Mouse (Mus musculus) lung, postnatal 0 days (tissue): ENCODE results near the gene Upk2. TPM values are rescaled to one million over a fixed set of nuclear protein-coding genes. Genes with fewer than 3 reads are reported as not detected.
A peak's percentile ranks its signal among the peaks of the same experiment; 100 is the strongest.

Experiments
- ATAC-seq: fragments of 200-750 bp; cut with Nextera tagmentation; 2 replicates; pipeline ENCODE4 v1.8.0; 2017; ENCODE audit warnings: moderate library complexity
- DNase-seq: peaks from one replicate; pipeline ENCODE4 v3.0.0-alpha.2; 2016; ENCODE audit warnings: low spot score
- H3K27ac ChIP-seq: fragments of 300-500 bp; sonication (generic); 2 replicates; pipeline ENCODE4 v1.5.1; 2014; ENCODE audit warnings: antibody characterized with exemption, mild to moderate bottlenecking, low read length, mixed read lengths
- H3K27me3 ChIP-seq: fragments of 300-500 bp; sonication (generic); replicated peaks from 2 replicates; pipeline ENCODE4 v1.6.1; 2014; ENCODE audit warnings: low read length, mixed read lengths; ENCODE audit not compliant: insufficient read depth
- H3K36me3 ChIP-seq: fragments of 300-500 bp; sonication (generic); 2 replicates; pipeline ENCODE4 v1.6.1; 2014; ENCODE audit warnings: low read length, mixed read lengths; ENCODE audit not compliant: insufficient read depth
- H3K4me1 ChIP-seq: fragments of 300-500 bp; sonication (generic); 2 replicates; pipeline ENCODE4 v1.6.1; 2014; ENCODE audit warnings: antibody characterized with exemption, low read depth, low read length, mixed read lengths; ENCODE audit not compliant: insufficient read depth
- H3K4me2 ChIP-seq: fragments of 300-500 bp; sonication (generic); replicated peaks from 2 replicates; pipeline ENCODE4 v1.6.1; 2014; ENCODE audit warnings: low read depth, mild to moderate bottlenecking, low read length, moderate library complexity, mixed read lengths
- H3K4me3 ChIP-seq: fragments of 300-500 bp; sonication (generic); 2 replicates; pipeline ENCODE4 v1.5.1; 2014; ENCODE audit warnings: low read depth, low read length
- H3K9ac ChIP-seq: fragments of 300-500 bp; sonication (generic); replicated peaks from 2 replicates; pipeline ENCODE4 v1.6.1; 2014; ENCODE audit warnings: low read depth, mild to moderate bottlenecking
- H3K9me3 ChIP-seq: fragments of 300-500 bp; sonication (generic); 2 replicates; pipeline ENCODE4 v1.6.1; 2016; ENCODE audit warnings: low read length, mixed read lengths
- CTCF ChIP-seq: IDR thresholded peaks from 2 replicates; pipeline ENCODE4 v1.5.1; 2016; ENCODE audit warnings: antibody characterized with exemption, mild to moderate bottlenecking
- EP300 ChIP-seq: IDR thresholded peaks from 2 replicates; pipeline ENCODE4 v1.6.1; 2016; ENCODE audit warnings: antibody characterized with exemption, mild to moderate bottlenecking, control low read depth
- WGBS: fragments of 180-500 bp; shearing (Covaris S2); extraction: QIAGEN DNeasy Blood & Tissue Kit; methylation state at CpG from one replicate; pipeline ENCODE4 v1.1.7; 2014; 5-methylcytosine and 5-hydroxymethylcytosine counted together
- polyA plus RNA-seq: library from polyadenylated mRNA; unstranded; fragments of >200 nt; fragmentation: Nextera tagmentation; extraction: Ambion mirVana; gene quantifications from 2 replicates; pipeline ENCODE4 v1.2.1, GENCODE M21; 2015

The Upk2 gene
- polyA plus RNA-seq, 1 experiment from 2014 or later = 2.3 TPM

DNA sequence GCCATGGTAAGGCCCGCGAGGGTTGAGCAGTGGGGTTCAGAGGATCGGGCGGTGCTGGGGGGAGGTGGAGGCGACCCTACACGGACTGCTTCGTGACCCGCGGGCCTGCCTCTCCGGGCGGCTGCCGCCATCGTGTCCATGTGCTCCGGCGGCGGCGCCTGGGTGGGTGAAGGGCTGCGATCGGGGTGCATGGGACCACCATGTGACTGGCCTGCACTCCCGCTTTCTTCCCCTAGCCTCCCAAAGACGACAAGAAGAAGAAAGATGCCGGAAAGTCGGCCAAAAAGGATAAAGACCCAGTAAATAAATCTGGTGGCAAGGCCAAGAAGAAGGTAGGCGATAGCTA, 47.1 kb downstream of the Upk2 start:
- ATAC-seq = peak; percentile 33; the same call in 1 of the 2 replicates

DNA sequence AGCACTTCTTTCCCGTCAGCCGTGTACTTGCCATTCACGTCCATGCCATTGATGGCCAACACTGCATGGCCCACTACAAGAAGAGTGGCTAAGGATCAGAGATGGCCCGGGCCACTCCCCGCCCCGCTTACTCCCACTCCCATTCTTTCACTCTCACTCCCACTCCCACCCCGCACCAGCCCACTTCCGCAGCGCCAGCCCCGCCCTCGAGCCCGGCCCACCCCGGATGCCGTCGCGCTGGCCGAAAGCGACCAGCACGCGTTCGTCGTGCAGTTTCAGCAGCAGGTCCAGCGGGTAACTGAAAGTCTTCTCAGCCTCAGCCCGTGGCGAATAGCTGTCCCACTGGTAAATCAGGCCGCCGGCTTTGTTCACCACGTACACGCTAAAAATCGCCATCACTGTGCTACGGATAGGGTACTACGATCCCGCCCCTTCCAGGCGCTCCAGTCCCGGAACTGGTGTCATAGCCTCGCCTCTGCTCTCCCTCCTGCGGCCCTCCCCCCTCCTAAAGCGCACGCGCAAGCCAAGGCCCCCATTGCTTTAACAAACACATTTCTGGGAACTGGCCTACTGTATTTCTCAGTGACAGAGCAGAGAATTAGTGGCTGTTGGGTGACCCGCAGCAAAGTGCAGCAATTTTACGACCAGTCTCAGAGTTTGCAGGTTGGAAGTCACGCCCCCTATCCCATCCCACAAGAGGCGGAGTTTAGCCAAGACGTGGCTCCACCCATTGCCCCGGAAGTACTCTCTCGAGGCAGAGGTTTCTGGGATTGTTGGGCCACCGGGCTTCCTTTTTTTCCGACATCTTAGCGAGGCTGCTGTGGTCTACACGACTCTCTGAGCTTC, 47.6 kb downstream of the Upk2 start, which contains the start of the genes Rps25 and Trappc4:
Gene Rps25, plus strand, starts transcription at position 234 of the 846 bp plus-strand sequence.
Gene Trappc4, minus strand, starts transcription at position 695 of the 846 bp plus-strand sequence.
- no peak for TF ChIP-seq CTCF
- no peak for TF ChIP-seq EP300
- Histone ChIP-seq H3K36me3 (peaks cover 32% of the 10 kb centered on the region), H3K9me3 (no peaks in the 10 kb centered on the region), H3K27me3 (no peaks in the 10 kb centered on the region), H3K27ac (peak within 1 kb of the TSS; percentile 90), H3K9ac (peak within 1 kb of the TSS; percentile 89), H3K4me3 (peak within 1 kb of the TSS; percentile 79), H3K4me1 (peaks cover 3% of the 10 kb centered on the region; the same call in 1 of the 2 replicates), H3K4me2 (peak within 1 kb of the TSS; percentile 56)
- DNase-seq (peak; percentile 98), ATAC-seq (peak; percentile 97)
- under 1% methylated on average over 51 of the region's 51 CpGs for WGBS

More for the DNA sequence above, 47.1 kb downstream of the Upk2 start:
- Histone ChIP-seq H3K4me3 (peak overlapping the region; percentile 79), H3K9me3 (no peaks in the 10 kb centered on the region), H3K27me3 (no peaks in the 10 kb centered on the region), H3K9ac (peak overlapping the region; percentile 89), H3K27ac (peak overlapping the region; percentile 90), H3K36me3 (peaks cover 26% of the 10 kb centered on the region), H3K4me2 (peak overlapping the region; percentile 56), H3K4me1 (peaks cover 3% of the 10 kb centered on the region; the same call in 1 of the 2 replicates)
- under 1% methylated on average over 24 of the region's 24 CpGs for WGBS
- TF ChIP-seq EP300 = no peak
- no peak for TF ChIP-seq CTCF
- DNase-seq = no peak

DNA sequence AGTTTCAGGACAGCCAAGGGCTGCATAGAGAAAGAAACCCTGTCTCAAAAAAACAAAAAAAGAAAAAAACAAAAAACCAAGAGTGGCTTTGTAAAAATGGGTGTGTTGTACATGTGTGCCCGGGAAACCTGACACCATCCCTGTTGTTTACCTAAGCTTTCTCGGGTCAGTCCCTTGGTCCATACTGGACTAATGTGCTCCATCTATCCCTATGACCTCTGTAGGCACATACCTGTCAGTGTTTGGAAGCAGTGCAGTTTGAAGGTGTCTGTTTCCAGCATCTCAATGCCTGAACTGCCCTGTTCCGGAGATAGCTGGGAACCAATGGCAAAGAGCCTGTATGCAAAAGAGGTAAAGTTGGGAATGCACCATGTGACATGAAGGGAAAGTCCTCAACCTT, 49.8 kb downstream of the Upk2 start:
- Histone ChIP-seq H3K4me3 (no peak overlapping the region), H3K4me1 (peaks cover 3% of the 10 kb centered on the region; the same call in 1 of the 2 replicates), H3K4me2 (no peak overlapping the region), H3K27ac (no peak overlapping the region), H3K9ac (no peak overlapping the region), H3K9me3 (no peaks in the 10 kb centered on the region), H3K27me3 (no peaks in the 10 kb centered on the region), H3K36me3 (peaks cover 30% of the 10 kb centered on the region)
- WGBS = 52% methylated on average over 3 of the region's 3 CpGs
- TF ChIP-seq CTCF (no peak), EP300 (no peak)
- no peak for DNase-seq
- no peak for ATAC-seq

Other genes starting within 250 kb of the Upk2 start
- 6.8 and 9.3 TPM in 2 replicates for gene Cbl, start 220.9 kb downstream of the Upk2 start, polyA plus RNA-seq
- gene Ccdc153, start 214.3 kb downstream of the Upk2 start, polyA plus RNA-seq = 59.6 and 60.0 TPM in 2 replicates
- 0.13 TPM in 1 of 2 replicates, not detected in the other for gene Pdzd3, start 203.5 kb downstream of the Upk2 start, polyA plus RNA-seq
- 9.4 and 10.1 TPM in 2 replicates for gene Nlrx1, start 186.4 kb downstream of the Upk2 start, polyA plus RNA-seq
- gene Abcg4, start 166.4 kb downstream of the Upk2 start, polyA plus RNA-seq = 0.47 and 0.63 TPM in 2 replicates
- 10.0 and 11.3 TPM in 2 replicates for gene Hinfp, start 149.3 kb downstream of the Upk2 start, polyA plus RNA-seq
- 8.1 and 10.3 TPM in 2 replicates for gene C2cd2l, start 134.7 kb downstream of the Upk2 start, polyA plus RNA-seq
- 38.3 and 42.1 TPM in 2 replicates for gene Dpagt1, start 129.0 kb downstream of the Upk2 start, polyA plus RNA-seq
- 50.0 and 52.7 TPM in 2 replicates for gene H2afx, start 120.3 kb downstream of the Upk2 start, polyA plus RNA-seq
- 57.5 and 59.3 TPM in 2 replicates for gene Hmbs, start 110.7 kb downstream of the Upk2 start, polyA plus RNA-seq
- 24.5 and 26.1 TPM in 2 replicates for gene Vps11, start 93.3 kb downstream of the Upk2 start, polyA plus RNA-seq
- 11.1 and 11.4 TPM in 2 replicates for gene Hyou1, start 75.5 kb downstream of the Upk2 start, polyA plus RNA-seq
- gene Slc37a4, start 58.1 kb downstream of the Upk2 start, polyA plus RNA-seq = 14.7 and 17.7 TPM in 2 replicates
- gene Rps25, start 47.8 kb downstream of the Upk2 start, polyA plus RNA-seq = 1,758 and 2,031 TPM in 2 replicates
- 133 and 136 TPM in 2 replicates for gene Trappc4, start 47.4 kb downstream of the Upk2 start, polyA plus RNA-seq
- gene Ccdc84, start 36.4 kb downstream of the Upk2 start, polyA plus RNA-seq = 24.2 and 24.5 TPM in 2 replicates
- not detected in 2 replicates for gene Foxr1, start 13.8 kb downstream of the Upk2 start, polyA plus RNA-seq
- gene Bcl9l, start 27.8 kb upstream of the Upk2 start, polyA plus RNA-seq = 10.7 and 12.3 TPM in 2 replicates
- 0.17 TPM in 2 replicates for gene Cxcr5, start 106.9 kb upstream of the Upk2 start, polyA plus RNA-seq
- gene Ddx6, start 149.9 kb upstream of the Upk2 start, polyA plus RNA-seq = 13.9 and 18.3 TPM in 2 replicates
- gene Treh, start 218.3 kb upstream of the Upk2 start, polyA plus RNA-seq = not detected in 2 replicates